Mouse (Mus musculus) embryonic facial prominence, embryonic 13.5 days (tissue): ENCODE measurements at regions not wholly inside any gene's neighbourhood (a gene's known extent, or its start where the extent isn't known, plus 50 kb on each side); places are given as distances from the start of the nearest gene placed in this dataset.
A peak's percentile ranks its signal among the peaks of the same experiment; 100 is the strongest.
"Not testable (repeated sequence)": the region's sequence is repeated elsewhere in the genome, so short reads cannot be mapped to it uniquely, and the experiment has no call there.

Experiments
- ATAC-seq: fragments of 200-750 bp; cut with Nextera tagmentation; 2 replicates; pipeline ENCODE4 v1.8.0; 2017; ENCODE audit warnings: low read depth; ENCODE audit not compliant: insufficient number of reproducible peaks, insufficient read depth, low FRiP score, low TSS enrichment
- H3K27ac ChIP-seq: fragments of 300-500 bp; sonication (generic); 2 replicates; pipeline ENCODE4 v1.5.1; 2015; ENCODE audit warnings: moderate library complexity, mild to moderate bottlenecking, inconsistent platforms
- H3K27me3 ChIP-seq: fragments of 300-500 bp; sonication (generic); 2 replicates; pipeline ENCODE4 v1.6.1; 2015; ENCODE audit warnings: mild to moderate bottlenecking, inconsistent platforms
- H3K36me3 ChIP-seq: fragments of 300-500 bp; sonication (generic); 2 replicates; pipeline ENCODE4 v1.6.1; 2015; ENCODE audit warnings: mild to moderate bottlenecking, inconsistent platforms
- H3K4me1 ChIP-seq: fragments of 300-500 bp; sonication (generic); 2 replicates; pipeline ENCODE4 v1.6.1; 2015; ENCODE audit warnings: inconsistent platforms
- H3K4me2 ChIP-seq: fragments of 300-500 bp; sonication (generic); 2 replicates; pipeline ENCODE4 v1.6.1; 2015; ENCODE audit warnings: moderate library complexity, mild to moderate bottlenecking, inconsistent platforms
- H3K4me3 ChIP-seq: fragments of 300-500 bp; sonication (generic); 2 replicates; pipeline ENCODE4 v1.5.1; 2015; ENCODE audit warnings: mild to moderate bottlenecking, inconsistent platforms
- H3K9ac ChIP-seq: fragments of 300-500 bp; sonication (generic); 2 replicates; pipeline ENCODE4 v1.6.1; 2015; ENCODE audit warnings: mild to moderate bottlenecking, inconsistent platforms
- H3K9me3 ChIP-seq: fragments of 300-500 bp; sonication (generic); 2 replicates; pipeline ENCODE4 v1.6.1; 2016; ENCODE audit warnings: inconsistent platforms
- WGBS: fragments of 180-500 bp; shearing (Covaris S2); methylation state at CpG from one replicate; pipeline ENCODE4 v1.1.7; 2015; ENCODE audit warnings: mixed read lengths; 5-methylcytosine and 5-hydroxymethylcytosine counted together

GRCm38 (mm10) chr3:113703040-113703439, 73.1 kb upstream of the Rnpc3 start:
- not testable (repeated sequence) for H3K4me3 ChIP-seq, H3K4me1 ChIP-seq, H3K27ac ChIP-seq, H3K9ac ChIP-seq, ATAC-seq, H3K27me3 ChIP-seq, H3K36me3 ChIP-seq, H3K9me3 ChIP-seq, H3K4me2 ChIP-seq
- WGBS, result 87% methylated on average over 3 of the region's 3 CpGs

GRCm38 (mm10) chr3:113699063-113699462, 69.1 kb upstream of the Rnpc3 start:
- Histone ChIP-seq H3K27ac (peak overlapping the region; percentile 41; the same call in 1 of the 2 replicates), H3K9me3 (no peaks in the 10 kb centered on the region), H3K4me3 (no peak overlapping the region), H3K4me1 (no peaks in the 10 kb centered on the region), H3K36me3 (no peaks in the 10 kb centered on the region), H3K27me3 (no peaks in the 10 kb centered on the region), H3K9ac (no peak overlapping the region), H3K4me2 (no peak overlapping the region)
- ATAC-seq, result no peak
- WGBS, result 37% methylated on average over 3 of the region's 3 CpGs

DNA sequence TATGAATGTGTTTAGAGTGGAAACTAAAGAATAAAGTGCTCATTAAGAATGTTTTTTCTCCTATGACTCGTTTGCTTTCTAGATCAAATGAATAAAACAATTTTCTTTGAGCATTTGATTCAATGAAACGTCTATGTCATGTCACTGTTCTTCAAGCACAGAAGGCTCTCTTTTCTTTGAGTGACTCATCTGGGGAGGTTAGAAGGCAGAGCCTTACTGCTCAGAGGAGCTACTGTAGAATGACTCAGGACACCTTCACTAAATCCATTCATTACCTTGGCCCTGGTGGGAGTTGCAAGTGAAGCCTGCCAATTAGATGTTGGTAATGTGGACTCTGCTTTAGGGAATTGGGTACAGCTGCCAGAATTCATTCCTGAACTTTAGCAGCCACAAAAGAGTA, 67.5 kb upstream of the Rnpc3 start:
- no peaks in the 10 kb centered on the region for H3K27me3 ChIP-seq
- no peak for ATAC-seq
- H3K9me3 ChIP-seq, result no peaks in the 10 kb centered on the region
- no peaks in the 10 kb centered on the region for H3K4me1 ChIP-seq
- 44% methylated on average over 2 of the region's 2 CpGs for WGBS
- H3K4me2 ChIP-seq, result no peak overlapping the region
- H3K27ac ChIP-seq, result no peak overlapping the region
- no peak overlapping the region for H3K4me3 ChIP-seq
- no peaks in the 10 kb centered on the region for H3K36me3 ChIP-seq
- no peak overlapping the region for H3K9ac ChIP-seq

DNA sequence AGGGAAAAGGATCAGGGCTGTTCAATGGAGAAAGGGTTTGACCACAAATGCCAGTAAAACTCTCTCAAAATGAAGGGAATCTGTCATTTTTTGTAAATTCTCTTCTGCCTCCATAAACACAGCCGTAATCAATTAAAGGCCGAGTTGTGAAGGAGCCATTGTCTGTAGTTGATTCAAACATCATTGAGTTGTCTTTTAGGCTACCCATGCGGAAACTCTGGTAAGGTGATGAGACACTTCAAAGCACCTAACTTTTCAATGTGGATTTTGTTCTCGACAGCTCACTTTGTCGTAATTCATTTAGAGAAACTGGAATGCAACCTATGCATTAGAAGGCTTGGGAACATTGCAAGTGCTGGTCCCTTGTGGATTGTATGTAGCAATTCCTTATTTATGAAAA, 66.6 kb upstream of the Rnpc3 start:
- WGBS, result 16% methylated on average over 5 of the region's 5 CpGs
- no peaks in the 10 kb centered on the region for H3K36me3 ChIP-seq
- no peak overlapping the region for H3K9ac ChIP-seq
- no peaks in the 10 kb centered on the region for H3K4me1 ChIP-seq
- no peaks in the 10 kb centered on the region for H3K27me3 ChIP-seq
- no peaks in the 10 kb centered on the region for H3K9me3 ChIP-seq
- H3K4me2 ChIP-seq, result no peak overlapping the region
- H3K27ac ChIP-seq, result no peak overlapping the region; the same call in 1 of the 2 replicates
- no peak for ATAC-seq
- H3K4me3 ChIP-seq, result no peak overlapping the region
